Mouse (Mus musculus) thymus, postnatal 0 days (tissue): ENCODE data around the gene Col20a1. TPM values are rescaled to one million over a fixed set of nuclear protein-coding genes. Genes with fewer than 3 reads are reported as not detected.

Source experiments
- DNase-seq: peaks from one replicate; pipeline ENCODE4 v3.0.0-alpha.2; 2015; ENCODE audit warnings: low spot score
- polyA plus RNA-seq: library from polyadenylated mRNA; unstranded; fragments of >200 nt; fragmentation: Nextera tagmentation; extraction: Ambion mirVana; gene quantifications from 2 replicates; pipeline ENCODE4 v1.2.1, GENCODE M21; 2015

Gene Col20a1
- polyA plus RNA-seq, 1 experiment from 2014 or later: 0.57 TPM

DNA sequence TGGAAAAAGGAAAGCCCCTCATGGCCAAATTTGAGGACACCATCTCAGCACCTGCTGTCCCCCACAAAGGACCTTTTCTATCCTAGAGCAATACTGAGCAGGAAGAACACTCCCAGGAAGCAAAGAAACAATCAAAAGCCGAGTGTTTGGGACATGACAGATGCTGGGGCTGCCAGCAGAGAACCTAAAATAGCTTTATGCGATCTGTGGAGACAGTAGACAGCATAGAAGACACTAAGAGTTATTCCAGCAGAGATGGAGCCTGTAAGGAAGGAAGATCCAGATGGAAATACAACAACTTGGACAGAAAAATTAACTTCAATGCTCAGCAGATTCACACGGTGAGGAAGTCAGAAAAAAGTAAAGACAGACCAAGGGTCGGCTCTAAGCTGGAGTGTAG is 79.5 kb downstream of the Col20a1 start:
- no peak for DNase-seq

Other genes starting within 250 kb of the Col20a1 start
- 0.17 and 0.19 TPM in 2 replicates for gene Bhlhe23, start 209.6 kb upstream of the Col20a1 start, polyA plus RNA-seq
- gene Ythdf1, start 65.6 kb upstream of the Col20a1 start, polyA plus RNA-seq: 52.6 and 53.9 TPM in 2 replicates
- 0.30 and 0.40 TPM in 2 replicates for gene Birc7, start 57.5 kb upstream of the Col20a1 start, polyA plus RNA-seq
- 28.0 and 30.0 TPM in 2 replicates for gene Nkain4, start 31.8 kb upstream of the Col20a1 start, polyA plus RNA-seq
- gene Arfgap1, start 19.3 kb upstream of the Col20a1 start, polyA plus RNA-seq: 52.0 and 66.6 TPM in 2 replicates
- gene Chrna4, start 57.0 kb downstream of the Col20a1 start, polyA plus RNA-seq: 0.14 and 0.38 TPM in 2 replicates
- gene Kcnq2, start 148.8 kb downstream of the Col20a1 start, polyA plus RNA-seq: 0.07 and 0.10 TPM in 2 replicates
- not detected in 2 replicates for gene Eef1a2, start 170.5 kb downstream of the Col20a1 start, polyA plus RNA-seq
- 270 and 288 TPM in 2 replicates for gene Ppdpf, start 200.7 kb downstream of the Col20a1 start, polyA plus RNA-seq
- gene Ptk6, start 216.3 kb downstream of the Col20a1 start, polyA plus RNA-seq: 0.03 and 0.05 TPM in 2 replicates
- 0.24 and 0.30 TPM in 2 replicates for gene Srms, start 226.7 kb downstream of the Col20a1 start, polyA plus RNA-seq
- gene Fndc11, start 233.5 kb downstream of the Col20a1 start, polyA plus RNA-seq: 0.39 and 0.54 TPM in 2 replicates